Mouse (Mus musculus) forebrain, embryonic 13.5 days (tissue): ENCODE measurements at regions not wholly inside any gene's neighbourhood (a gene's known extent, or its start where the extent isn't known, plus 50 kb on each side); places are given as distances from the start of the nearest gene placed in this dataset.

ENCODE experiments used
- ATAC-seq: fragments of 200-750 bp; cut with Nextera tagmentation; 2 replicates; pipeline ENCODE4 v1.8.0; 2017
- H3K27ac ChIP-seq: fragments of 300-500 bp; sonication (generic); 2 replicates; pipeline ENCODE4 v1.5.1; 2015; ENCODE audit warnings: inconsistent platforms, mild to moderate bottlenecking, moderate library complexity
- H3K27me3 ChIP-seq: fragments of 300-500 bp; sonication (generic); 2 replicates; pipeline ENCODE4 v1.6.1; 2015; ENCODE audit warnings: mild to moderate bottlenecking, inconsistent platforms
- H3K36me3 ChIP-seq: fragments of 300-500 bp; sonication (generic); 2 replicates; pipeline ENCODE4 v1.6.1; 2015; ENCODE audit warnings: mild to moderate bottlenecking, inconsistent platforms; ENCODE audit not compliant: poor library complexity, severe bottlenecking
- H3K4me1 ChIP-seq: fragments of 300-500 bp; sonication (generic); 2 replicates; pipeline ENCODE4 v1.6.1; 2015; ENCODE audit warnings: inconsistent platforms
- H3K4me2 ChIP-seq: fragments of 300-500 bp; sonication (generic); 2 replicates; pipeline ENCODE4 v1.6.1; 2015; ENCODE audit warnings: inconsistent platforms, mild to moderate bottlenecking, moderate library complexity
- H3K4me3 ChIP-seq: fragments of 300-500 bp; sonication (generic); 2 replicates; pipeline ENCODE4 v1.5.1; 2015; ENCODE audit warnings: mild to moderate bottlenecking, inconsistent platforms
- H3K9ac ChIP-seq: fragments of 300-500 bp; sonication (generic); 2 replicates; pipeline ENCODE4 v1.6.1; 2015; ENCODE audit warnings: mild to moderate bottlenecking, inconsistent platforms
- H3K9me3 ChIP-seq: fragments of 300-500 bp; sonication (generic); replicated peaks from 2 replicates; pipeline ENCODE4 v1.6.1; 2016; ENCODE audit warnings: inconsistent platforms
- WGBS: fragments of 180-500 bp; shearing (Covaris S2); methylation state at CpG from one replicate; pipeline ENCODE4 v1.1.7; 2015; 5-methylcytosine and 5-hydroxymethylcytosine counted together

- no peak overlapping the region for H3K4me3 ChIP-seq
- H3K9me3 ChIP-seq, result no peaks in the 10 kb centered on the region
- no peaks in the 10 kb centered on the region for H3K27me3 ChIP-seq
- peaks cover 13% of the 10 kb centered on the region; the same call in 1 of the 2 replicates for H3K4me1 ChIP-seq
- no peak overlapping the region for H3K27ac ChIP-seq
- H3K4me2 ChIP-seq, result no peak overlapping the region
- H3K36me3 ChIP-seq, result no peaks in the 10 kb centered on the region
- 68% methylated on average over 10 of the region's 10 CpGs for WGBS
- ATAC-seq, result no peak
- no peak overlapping the region for H3K9ac ChIP-seq
These were observed 56.4 kb downstream of the Cxcr4 start for GRCm38 (mm10) chr1:128535537-128536150.

- no peaks in the 10 kb centered on the region for H3K9me3 ChIP-seq
These were observed 59.5 kb downstream of the Cxcr4 start for GRCm38 (mm10) chr1:128532632-128533031.

GRCm38 (mm10) chr1:128529808-128530545 lies 62.1 kb downstream of the Cxcr4 start:
- WGBS, result 85% methylated on average over 4 of the region's 4 CpGs
- no peak overlapping the region for H3K9ac ChIP-seq

More at GRCm38 (mm10) chr1:128532632-128533031, 59.5 kb downstream of the Cxcr4 start:
- Histone ChIP-seq H3K36me3 (no peaks in the 10 kb centered on the region), H3K4me1 (peaks cover 7% of the 10 kb centered on the region; the same call in 1 of the 2 replicates), H3K27me3 (no peaks in the 10 kb centered on the region), H3K4me3 (no peak overlapping the region), H3K27ac (no peak overlapping the region), H3K9ac (no peak overlapping the region), H3K4me2 (no peak overlapping the region)
- 0 out of 2 replicates have a peak, but pooled peaks have one; percentile 21 for ATAC-seq
- WGBS, result 4% methylated on average over 4 of the region's 4 CpGs

GRCm38 (mm10) chr1:128519234-128519633 lies 72.9 kb downstream of the Cxcr4 start:
- H3K9me3 ChIP-seq, result no peaks in the 10 kb centered on the region
- ATAC-seq, result no peak
- no peak overlapping the region for H3K4me3 ChIP-seq
- H3K27me3 ChIP-seq, result no peaks in the 10 kb centered on the region
- no peaks in the 10 kb centered on the region for H3K36me3 ChIP-seq
- H3K4me1 ChIP-seq, result no peaks in the 10 kb centered on the region
- no peak overlapping the region for H3K4me2 ChIP-seq
- H3K9ac ChIP-seq, result no peak overlapping the region
- no peak overlapping the region for H3K27ac ChIP-seq
- 96% methylated on average over 4 of the region's 4 CpGs for WGBS

More at GRCm38 (mm10) chr1:128529808-128530545, 62.1 kb downstream of the Cxcr4 start:
- H3K9me3 ChIP-seq, result no peaks in the 10 kb centered on the region
- peaks cover 7% of the 10 kb centered on the region; the same call in 1 of the 2 replicates for H3K4me1 ChIP-seq
- H3K27ac ChIP-seq, result no peak overlapping the region
- H3K4me2 ChIP-seq, result no peak overlapping the region
- no peak for ATAC-seq
- H3K4me3 ChIP-seq, result no peak overlapping the region
- no peaks in the 10 kb centered on the region for H3K27me3 ChIP-seq
- no peaks in the 10 kb centered on the region for H3K36me3 ChIP-seq

GRCm38 (mm10) chr1:128518514-128518913 lies 73.6 kb downstream of the Cxcr4 start:
- H3K4me3 ChIP-seq, result no peak overlapping the region
- no peaks in the 10 kb centered on the region for H3K4me1 ChIP-seq
- no peaks in the 10 kb centered on the region for H3K36me3 ChIP-seq
- no peak overlapping the region for H3K9ac ChIP-seq
- no peaks in the 10 kb centered on the region for H3K27me3 ChIP-seq
- WGBS, result 96% methylated on average over 5 of the region's 5 CpGs
- no peak for ATAC-seq
- no peaks in the 10 kb centered on the region for H3K9me3 ChIP-seq
- no peak overlapping the region for H3K4me2 ChIP-seq
- no peak overlapping the region for H3K27ac ChIP-seq

- H3K27me3 ChIP-seq, result no peaks in the 10 kb centered on the region
- no peaks in the 10 kb centered on the region for H3K4me1 ChIP-seq
- no peak for ATAC-seq
- no peak overlapping the region for H3K9ac ChIP-seq
- H3K4me2 ChIP-seq, result no peak overlapping the region
- 94% methylated on average over 1 of the region's 1 CpGs for WGBS
- no peaks in the 10 kb centered on the region for H3K36me3 ChIP-seq
- no peak overlapping the region for H3K4me3 ChIP-seq
- H3K9me3 ChIP-seq, result no peaks in the 10 kb centered on the region
- no peak overlapping the region for H3K27ac ChIP-seq
These were observed 74.7 kb downstream of the Cxcr4 start for GRCm38 (mm10) chr1:128517351-128517750.

- H3K4me1 ChIP-seq, result no peaks in the 10 kb centered on the region
- H3K4me2 ChIP-seq, result no peak overlapping the region
- WGBS, result 100% methylated on average over 1 of the region's 1 CpGs
- H3K27me3 ChIP-seq, result no peaks in the 10 kb centered on the region
- H3K4me3 ChIP-seq, result no peak overlapping the region
- H3K36me3 ChIP-seq, result no peaks in the 10 kb centered on the region
- no peak overlapping the region for H3K27ac ChIP-seq
- H3K9me3 ChIP-seq, result no peaks in the 10 kb centered on the region
- no peak for ATAC-seq
- no peak overlapping the region for H3K9ac ChIP-seq
These were observed 77.8 kb downstream of the Cxcr4 start for GRCm38 (mm10) chr1:128514327-128514726.

- Histone ChIP-seq H3K9ac (no peak overlapping the region), H3K27me3 (no peaks in the 10 kb centered on the region), H3K4me1 (no peaks in the 10 kb centered on the region), H3K36me3 (no peaks in the 10 kb centered on the region), H3K27ac (no peak overlapping the region), H3K4me2 (no peak overlapping the region), H3K9me3 (no peaks in the 10 kb centered on the region), H3K4me3 (no peak overlapping the region)
- WGBS, result 92% methylated on average over 2 of the region's 2 CpGs
- ATAC-seq, result no peak
These were observed 78.2 kb downstream of the Cxcr4 start for GRCm38 (mm10) chr1:128513911-128514310.

- H3K27ac ChIP-seq, result no peak overlapping the region
- H3K4me1 ChIP-seq, result no peaks in the 10 kb centered on the region
- H3K9me3 ChIP-seq, result no peaks in the 10 kb centered on the region
- H3K36me3 ChIP-seq, result no peaks in the 10 kb centered on the region
- H3K4me3 ChIP-seq, result no peak overlapping the region
- H3K4me2 ChIP-seq, result no peak overlapping the region
- H3K27me3 ChIP-seq, result no peaks in the 10 kb centered on the region
- ATAC-seq, result no peak
- WGBS, result 97% methylated on average over 4 of the region's 4 CpGs
- H3K9ac ChIP-seq, result no peak overlapping the region
These were observed 78.9 kb downstream of the Cxcr4 start for GRCm38 (mm10) chr1:128513153-128513552.

- Histone ChIP-seq H3K9ac (no peak overlapping the region), H3K4me2 (no peak overlapping the region), H3K36me3 (no peaks in the 10 kb centered on the region), H3K27ac (no peak overlapping the region), H3K4me1 (no peaks in the 10 kb centered on the region), H3K27me3 (no peaks in the 10 kb centered on the region), H3K9me3 (no peaks in the 10 kb centered on the region), H3K4me3 (no peak overlapping the region)
- ATAC-seq, result no peak
- 90% methylated on average over 2 of the region's 2 CpGs for WGBS
These were observed 83.2 kb downstream of the Cxcr4 start for GRCm38 (mm10) chr1:128508816-128509461.

- WGBS, result 88% methylated on average over 4 of the region's 4 CpGs
- no peak overlapping the region for H3K9ac ChIP-seq
- no peak overlapping the region for H3K4me2 ChIP-seq
- no peak overlapping the region for H3K27ac ChIP-seq
- no peaks in the 10 kb centered on the region for H3K36me3 ChIP-seq
- no peak for ATAC-seq
- no peaks in the 10 kb centered on the region for H3K27me3 ChIP-seq
- no peaks in the 10 kb centered on the region for H3K9me3 ChIP-seq
- H3K4me1 ChIP-seq, result no peaks in the 10 kb centered on the region
- no peak overlapping the region for H3K4me3 ChIP-seq
These were observed 85.4 kb downstream of the Cxcr4 start for GRCm38 (mm10) chr1:128506551-128507313.

- ATAC-seq, result no peak
- no peaks in the 10 kb centered on the region for H3K27me3 ChIP-seq
These were observed 87.2 kb upstream of the Dars start for GRCm38 (mm10) chr1:128504371-128504770.

More at GRCm38 (mm10) chr1:128504371-128504770, 87.2 kb upstream of the Dars start:
- no peak overlapping the region for H3K27ac ChIP-seq
- no peaks in the 10 kb centered on the region for H3K9me3 ChIP-seq
- H3K4me2 ChIP-seq, result no peak overlapping the region
- H3K4me3 ChIP-seq, result no peak overlapping the region
- no peaks in the 10 kb centered on the region for H3K36me3 ChIP-seq
- no peak overlapping the region for H3K9ac ChIP-seq
- H3K4me1 ChIP-seq, result no peaks in the 10 kb centered on the region
- WGBS, result 38% methylated on average over 4 of the region's 4 CpGs
